Mouse (Mus musculus) R1 (cell line): ENCODE data around the gene Trim10.

ENCODE experiments used
- DNase-seq: peaks from one replicate; pipeline ENCODE4 v3.0.0-alpha.2; 2018; ENCODE audit warnings: low read depth, low spot score

The Trim10 gene

GRCm38 (mm10) chr17:36869284-36869954, at the start of gene Trim10:
Gene Trim10, plus strand, starts transcription at chr17:36869574.
- no peak for DNase-seq

GRCm38 (mm10) chr17:36824005-36824404, 45.4 kb upstream of the Trim10 start:
- DNase-seq: peak; percentile 75

GRCm38 (mm10) chr17:36825525-36825924, 43.8 kb upstream of the Trim10 start:
- peak; percentile 84 for DNase-seq

GRCm38 (mm10) chr17:36826002-36826401, 43.4 kb upstream of the Trim10 start:
- peak; percentile 84 for DNase-seq

GRCm38 (mm10) chr17:36828488-36828887, 40.9 kb upstream of the Trim10 start:
- no peak for DNase-seq

GRCm38 (mm10) chr17:36830470-36830869, 38.9 kb upstream of the Trim10 start:
- no peak for DNase-seq

GRCm38 (mm10) chr17:36832694-36833093, 36.7 kb upstream of the Trim10 start:
- peak; percentile 66 for DNase-seq

GRCm38 (mm10) chr17:36835591-36836426, 33.6 kb upstream of the Trim10 start:
- peak; percentile 93 for DNase-seq

GRCm38 (mm10) chr17:36836427-36836812, 33.0 kb upstream of the Trim10 start:
- DNase-seq: no peak

- DNase-seq: peak; percentile 99
Measured at GRCm38 (mm10) chr17:36836874-36837647, 32.3 kb upstream of the Trim10 start, which contains the start of gene Trim26. Gene Trim26, plus strand, starts transcription at chr17:36837134.

- DNase-seq: no peak
Measured at GRCm38 (mm10) chr17:36839001-36839400, 30.4 kb upstream of the Trim10 start.

GRCm38 (mm10) chr17:36839931-36840330, 29.4 kb upstream of the Trim10 start:
- no peak for DNase-seq

GRCm38 (mm10) chr17:36840961-36841445, 28.4 kb upstream of the Trim10 start:
- DNase-seq: no peak

- peak; percentile 21 for DNase-seq
Measured at GRCm38 (mm10) chr17:36843696-36844095, 25.7 kb upstream of the Trim10 start.

GRCm38 (mm10) chr17:36844286-36844719, 25.1 kb upstream of the Trim10 start:
- peak; percentile 93 for DNase-seq

- no peak for DNase-seq
Measured at GRCm38 (mm10) chr17:36844725-36845124, 24.6 kb upstream of the Trim10 start.

- no peak for DNase-seq
Measured at GRCm38 (mm10) chr17:36848911-36849310, 20.5 kb upstream of the Trim10 start.

GRCm38 (mm10) chr17:36849992-36850391, 19.4 kb upstream of the Trim10 start:
- no peak for DNase-seq

GRCm38 (mm10) chr17:36851200-36851599, 18.2 kb upstream of the Trim10 start:
- no peak for DNase-seq

- DNase-seq: no peak
Measured at GRCm38 (mm10) chr17:36851627-36852026, 17.7 kb upstream of the Trim10 start.

GRCm38 (mm10) chr17:36855484-36855883, 13.9 kb upstream of the Trim10 start:
- no peak for DNase-seq

- DNase-seq: no peak
Measured at GRCm38 (mm10) chr17:36856236-36856635, 13.1 kb upstream of the Trim10 start.
